Mouse (Mus musculus) forebrain, embryonic 12.5 days (tissue): Measurements from ENCODE around the gene Zfp185. TPM values are rescaled to one million over a fixed set of nuclear protein-coding genes. Genes with fewer than 3 reads are reported as not detected.
A peak's percentile ranks its signal among the peaks of the same experiment; 100 is the strongest.

Source experiments
- ATAC-seq: fragments of 200-750 bp; cut with Nextera tagmentation; 2 replicates; pipeline ENCODE4 v1.8.0; 2017; ENCODE audit warnings: moderate TSS enrichment; ENCODE audit not compliant: low FRiP score
- H3K27ac ChIP-seq: fragments of 300-500 bp; sonication (generic); 2 replicates; pipeline ENCODE4 v1.5.1; 2016; ENCODE audit warnings: mild to moderate bottlenecking
- H3K27me3 ChIP-seq: fragments of 300-500 bp; sonication (generic); 2 replicates; pipeline ENCODE4 v1.6.1; 2016; ENCODE audit warnings: mild to moderate bottlenecking
- H3K36me3 ChIP-seq: fragments of 300-500 bp; sonication (generic); replicated peaks from 2 replicates; pipeline ENCODE4 v1.6.1; 2016; ENCODE audit warnings: mild to moderate bottlenecking
- H3K4me1 ChIP-seq: fragments of 300-500 bp; sonication (generic); 2 replicates; pipeline ENCODE4 v1.6.1; 2016
- H3K4me2 ChIP-seq: fragments of 300-500 bp; sonication (generic); 2 replicates; pipeline ENCODE4 v1.6.1; 2016; ENCODE audit warnings: mild to moderate bottlenecking, moderate library complexity
- H3K4me3 ChIP-seq: fragments of 300-500 bp; sonication (generic); replicated peaks from 2 replicates; pipeline ENCODE4 v1.5.1; 2016; ENCODE audit warnings: mild to moderate bottlenecking
- H3K9ac ChIP-seq: fragments of 300-500 bp; sonication (generic); 2 replicates; pipeline ENCODE4 v1.6.1; 2016; ENCODE audit warnings: mild to moderate bottlenecking
- H3K9me3 ChIP-seq: fragments of 300-500 bp; sonication (generic); 2 replicates; pipeline ENCODE4 v1.6.1; 2016
- WGBS: fragments of 180-500 bp; shearing (Covaris S2); methylation state at CpG from one replicate; pipeline ENCODE4 v1.1.7; 2016; 5-methylcytosine and 5-hydroxymethylcytosine counted together
- polyA plus RNA-seq: library from polyadenylated mRNA; unstranded; fragments of >200 nt; fragmentation: Nextera tagmentation; extraction: Ambion mirVana; gene quantifications from 2 replicates; pipeline ENCODE4 v1.2.1, GENCODE M21; 2016

Zfp185 gene
- polyA plus RNA-seq, result 2.4 and 3.3 TPM in 2 replicates

DNA sequence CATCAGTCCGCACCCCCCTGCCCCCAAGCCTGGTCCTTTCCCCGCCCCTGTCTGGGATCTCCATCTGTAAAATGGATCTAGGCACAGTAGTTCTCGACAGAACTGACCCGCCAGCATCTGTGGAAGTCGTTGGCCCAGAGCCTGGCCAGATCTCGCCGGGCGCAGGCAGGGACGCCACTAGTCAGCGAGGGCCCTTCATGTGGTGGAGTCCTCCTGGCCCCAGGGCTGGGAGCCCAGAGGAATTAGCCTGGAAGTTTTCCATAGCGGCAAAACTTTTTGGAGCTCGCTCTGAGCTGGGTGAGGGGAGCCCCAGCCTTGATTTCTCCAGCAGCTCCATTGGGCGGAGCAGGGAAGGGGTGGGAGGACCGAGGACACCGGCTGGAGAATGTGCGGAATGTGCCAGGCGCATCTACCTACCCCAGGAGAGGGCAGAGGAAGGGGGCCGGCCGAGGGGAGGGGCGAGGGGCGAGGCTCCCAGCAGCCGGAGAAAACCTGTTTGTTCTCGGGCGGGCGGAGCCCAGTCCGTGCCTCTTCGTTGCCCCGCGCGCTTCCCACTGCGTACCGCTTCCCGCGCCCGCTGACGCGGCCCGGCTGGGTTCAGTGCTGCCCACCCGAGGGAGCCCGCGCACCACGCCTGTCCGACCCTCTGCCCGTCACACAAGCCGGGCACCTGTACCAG lies at the start of gene Zfp185:
Gene Zfp185, plus strand, starts transcription at position 499 of the 679 bp plus-strand sequence.
- peak within 1 kb of the TSS; percentile 56 for H3K4me2 ChIP-seq
- H3K27me3 ChIP-seq, result peaks cover 20% of the 10 kb centered on the region; the same call in 1 of the 2 replicates
- 23% methylated on average over 35 of the region's 45 CpGs for WGBS
- peak; percentile 83 for ATAC-seq
- no peaks in the 10 kb centered on the region for H3K9me3 ChIP-seq
- H3K9ac ChIP-seq, result 0 out of 2 replicates have a peak within 1 kb of the TSS, but pooled peaks have one; percentile 36
- no peaks in the 10 kb centered on the region for H3K36me3 ChIP-seq
- H3K4me1 ChIP-seq, result no peaks in the 10 kb centered on the region
- H3K4me3 ChIP-seq, result peak within 1 kb of the TSS; percentile 38
- no peak within 1 kb of the TSS for H3K27ac ChIP-seq

DNA sequence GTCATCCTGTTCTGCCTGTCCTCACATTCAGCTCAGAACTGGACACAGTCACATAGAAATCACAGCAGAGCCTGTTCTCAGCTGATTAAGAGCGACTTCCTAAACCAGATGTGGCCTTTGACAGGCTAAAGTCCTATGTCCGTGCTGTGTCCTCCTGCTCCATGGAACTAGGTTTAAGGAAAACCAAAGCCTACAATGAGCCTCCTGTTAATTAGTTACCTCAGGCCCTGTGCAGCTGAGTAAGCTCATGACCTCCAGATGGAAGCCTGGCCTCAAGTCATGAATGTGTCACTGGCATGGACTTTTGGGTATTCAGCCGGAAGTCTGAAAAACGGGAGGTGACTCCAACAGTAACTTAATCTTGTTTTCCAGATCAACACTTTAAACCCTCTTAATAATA lies 33.7 kb upstream of the Zfp185 start:
- no peak overlapping the region for H3K4me2 ChIP-seq
- H3K27me3 ChIP-seq, result no peaks in the 10 kb centered on the region
- no peaks in the 10 kb centered on the region for H3K9me3 ChIP-seq
- H3K27ac ChIP-seq, result no peak overlapping the region
- H3K4me3 ChIP-seq, result no peak overlapping the region
- 76% methylated on average over 4 of the region's 4 CpGs for WGBS
- H3K4me1 ChIP-seq, result no peaks in the 10 kb centered on the region
- no peak for ATAC-seq
- H3K9ac ChIP-seq, result no peak overlapping the region
- H3K36me3 ChIP-seq, result peaks cover 34% of the 10 kb centered on the region

GRCm38 (mm10) chrX:72956486-72956885 lies 30.7 kb upstream of the Zfp185 start:
- no peak overlapping the region for H3K4me2 ChIP-seq
- 87% methylated on average over 4 of the region's 4 CpGs for WGBS

DNA sequence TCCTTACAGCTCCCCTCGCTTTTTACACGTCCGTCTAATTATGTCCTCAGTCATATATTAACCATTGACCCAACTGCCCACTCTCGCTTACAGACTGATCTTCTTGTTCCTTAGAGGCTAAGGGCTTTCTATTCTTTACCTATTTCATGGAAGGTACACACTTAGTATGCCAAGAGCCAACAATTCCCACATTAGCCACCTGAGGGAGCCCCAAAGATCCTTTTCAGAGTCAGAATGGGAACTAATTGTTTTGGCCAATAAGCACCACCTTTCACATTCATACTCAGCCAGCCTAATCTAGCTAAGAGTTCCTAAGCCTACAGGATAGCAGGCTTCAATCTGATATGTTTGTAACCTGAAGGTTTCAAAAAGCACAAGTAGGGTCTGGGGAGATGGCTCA lies 26.7 kb upstream of the Zfp185 start:
- no peaks in the 10 kb centered on the region for H3K9me3 ChIP-seq
- H3K4me2 ChIP-seq, result no peak overlapping the region
- H3K4me1 ChIP-seq, result no peaks in the 10 kb centered on the region
- H3K9ac ChIP-seq, result no peak overlapping the region
- no peak overlapping the region for H3K27ac ChIP-seq
- WGBS, result 81% methylated on average over 4 of the region's 4 CpGs
- peaks cover 31% of the 10 kb centered on the region for H3K36me3 ChIP-seq
- no peaks in the 10 kb centered on the region for H3K27me3 ChIP-seq
- H3K4me3 ChIP-seq, result no peak overlapping the region
- ATAC-seq, result no peak

More at GRCm38 (mm10) chrX:72956486-72956885, 30.7 kb upstream of the Zfp185 start:
- Histone ChIP-seq H3K27ac (no peak overlapping the region), H3K4me3 (no peak overlapping the region), H3K36me3 (peaks cover 38% of the 10 kb centered on the region), H3K9me3 (no peaks in the 10 kb centered on the region), H3K27me3 (no peaks in the 10 kb centered on the region), H3K4me1 (no peaks in the 10 kb centered on the region), H3K9ac (no peak overlapping the region)
- no peak for ATAC-seq

DNA sequence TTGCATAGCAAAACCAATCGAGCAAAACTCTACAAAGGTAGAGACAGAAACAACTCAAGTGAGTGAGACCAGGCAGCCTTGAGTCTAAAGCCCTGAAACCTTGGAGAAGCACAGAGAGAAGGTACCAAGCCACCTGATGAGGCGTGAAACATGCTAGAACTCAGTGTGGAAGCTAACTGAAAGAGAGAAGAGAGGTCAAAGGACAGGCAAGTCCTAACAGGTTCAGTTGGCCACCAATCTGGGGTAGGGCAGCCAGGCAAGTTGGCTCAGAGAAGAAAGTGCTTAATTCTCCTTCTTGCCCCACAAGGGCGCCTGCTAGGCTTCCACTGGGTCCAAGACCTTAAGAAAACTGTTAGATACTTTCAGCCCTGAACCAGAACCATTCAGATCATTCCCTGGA lies 25.6 kb upstream of the Zfp185 start:
- no peak for ATAC-seq
- no peak overlapping the region for H3K9ac ChIP-seq
- H3K4me2 ChIP-seq, result no peak overlapping the region
- H3K27me3 ChIP-seq, result no peaks in the 10 kb centered on the region
- WGBS, result 78% methylated on average over 3 of the region's 3 CpGs
- peaks cover 20% of the 10 kb centered on the region for H3K36me3 ChIP-seq
- H3K4me1 ChIP-seq, result no peaks in the 10 kb centered on the region
- no peak overlapping the region for H3K27ac ChIP-seq
- no peaks in the 10 kb centered on the region for H3K9me3 ChIP-seq
- H3K4me3 ChIP-seq, result no peak overlapping the region

- H3K4me2 ChIP-seq, result no peak overlapping the region
- no peak overlapping the region for H3K9ac ChIP-seq
- H3K9me3 ChIP-seq, result no peaks in the 10 kb centered on the region
- H3K27ac ChIP-seq, result no peak overlapping the region
- 85% methylated on average over 3 of the region's 3 CpGs for WGBS
- no peaks in the 10 kb centered on the region for H3K4me1 ChIP-seq
- no peak for ATAC-seq
- no peak overlapping the region for H3K4me3 ChIP-seq
- peaks cover 8% of the 10 kb centered on the region for H3K36me3 ChIP-seq
- H3K27me3 ChIP-seq, result no peaks in the 10 kb centered on the region
Measured at GRCm38 (mm10) chrX:72962743-72963142, 24.4 kb upstream of the Zfp185 start.

DNA sequence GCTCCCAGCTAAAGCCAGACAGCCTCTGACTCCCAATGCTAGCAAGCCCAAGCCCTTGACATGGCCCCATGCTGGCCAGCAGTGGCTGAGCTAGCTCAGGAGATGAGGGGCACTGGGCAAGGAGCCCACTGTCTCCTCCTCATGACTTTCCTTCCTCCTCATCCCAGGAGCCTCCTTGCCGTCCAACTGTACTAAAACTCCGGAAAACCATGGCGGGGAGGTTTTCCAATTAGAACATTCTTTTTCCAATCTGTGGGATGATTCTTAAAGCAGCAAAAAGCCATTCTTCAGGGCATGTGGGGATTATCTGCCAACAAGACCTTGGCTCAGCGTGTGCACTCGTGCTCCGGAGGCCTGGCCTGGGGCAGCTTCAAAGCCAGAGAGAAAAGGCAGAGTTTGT lies 4.3 kb upstream of the Zfp185 start:
- 51% methylated on average over 6 of the region's 6 CpGs for WGBS
- Histone ChIP-seq H3K27ac (no peak overlapping the region), H3K4me1 (no peaks in the 10 kb centered on the region), H3K4me3 (no peak overlapping the region), H3K4me2 (no peak overlapping the region), H3K36me3 (no peaks in the 10 kb centered on the region), H3K27me3 (peaks cover 16% of the 10 kb centered on the region; the same call in 1 of the 2 replicates), H3K9me3 (no peaks in the 10 kb centered on the region), H3K9ac (no peak overlapping the region)
- no peak for ATAC-seq

GRCm38 (mm10) chrX:72985607-72986006 lies 1.5 kb upstream of the Zfp185 start:
- Histone ChIP-seq H3K27me3 (peaks cover 20% of the 10 kb centered on the region; the same call in 1 of the 2 replicates), H3K4me1 (no peaks in the 10 kb centered on the region), H3K9ac (no peak overlapping the region), H3K9me3 (no peaks in the 10 kb centered on the region), H3K36me3 (no peaks in the 10 kb centered on the region), H3K4me3 (no peak overlapping the region), H3K4me2 (no peak overlapping the region), H3K27ac (no peak overlapping the region)
- WGBS, result 84% methylated on average over 2 of the region's 2 CpGs
- no peak for ATAC-seq

DNA sequence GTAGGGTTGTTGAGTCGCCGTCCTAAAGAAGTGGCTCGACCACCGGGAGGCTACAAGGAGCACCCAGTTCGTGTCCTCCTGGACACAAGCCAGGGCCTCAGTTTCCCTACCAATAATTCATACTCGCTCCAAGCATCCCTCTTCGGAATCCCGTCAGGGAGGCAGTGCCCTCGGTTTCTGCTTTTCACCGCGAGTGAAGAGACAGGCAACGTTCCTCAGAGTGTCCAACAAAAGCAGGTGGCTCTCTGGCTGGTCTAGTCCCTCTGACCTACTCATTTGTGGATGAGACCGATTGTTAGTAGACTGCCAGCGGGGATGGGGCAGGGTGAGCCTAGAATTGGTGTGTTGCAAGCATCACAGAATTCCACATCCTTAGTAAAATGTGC lies 374 bp downstream of the Zfp185 start:
- Histone ChIP-seq H3K27me3 (peaks cover 20% of the 10 kb centered on the region; the same call in 1 of the 2 replicates), H3K4me1 (no peaks in the 10 kb centered on the region), H3K36me3 (no peaks in the 10 kb centered on the region), H3K27ac (no peak overlapping the region), H3K4me3 (peak overlapping the region; percentile 38), H3K9ac (0 out of 2 replicates have a peak overlapping the region, but pooled peaks have one; percentile 36), H3K9me3 (no peaks in the 10 kb centered on the region), H3K4me2 (peak overlapping the region; percentile 56)
- no peak for ATAC-seq
- WGBS, result 27% methylated on average over 14 of the region's 14 CpGs

GRCm38 (mm10) chrX:72988431-72988830 lies 1.3 kb downstream of the Zfp185 start:
- Histone ChIP-seq H3K9ac (no peak overlapping the region), H3K27me3 (peaks cover 20% of the 10 kb centered on the region; the same call in 1 of the 2 replicates), H3K4me3 (no peak overlapping the region), H3K4me2 (no peak overlapping the region), H3K36me3 (no peaks in the 10 kb centered on the region), H3K9me3 (no peaks in the 10 kb centered on the region), H3K4me1 (no peaks in the 10 kb centered on the region), H3K27ac (no peak overlapping the region)
- no peak for ATAC-seq
- WGBS, result 88% methylated on average over 3 of the region's 3 CpGs

DNA sequence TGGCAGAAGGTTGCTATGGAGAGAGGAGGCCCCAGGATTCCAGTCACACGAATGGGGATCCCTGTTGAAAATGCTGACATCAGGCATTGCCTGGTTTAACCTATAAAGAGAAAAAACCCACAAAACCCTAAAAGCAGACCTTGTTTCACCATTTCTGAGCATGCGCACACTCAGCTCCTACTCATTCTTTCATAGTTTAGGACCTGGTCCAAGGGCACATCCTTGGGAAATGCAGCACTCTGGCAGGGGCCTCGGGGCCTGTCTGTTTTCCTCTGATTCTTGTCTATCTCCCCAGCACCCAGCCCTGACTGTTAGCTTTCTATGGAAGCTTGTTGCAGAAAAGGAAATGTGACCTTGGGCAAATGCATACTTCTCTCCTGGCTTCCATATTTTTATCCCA lies 3.4 kb downstream of the Zfp185 start:
- 70% methylated on average over 3 of the region's 3 CpGs for WGBS
- H3K27ac ChIP-seq, result no peak overlapping the region
- no peaks in the 10 kb centered on the region for H3K9me3 ChIP-seq
- no peak overlapping the region for H3K4me3 ChIP-seq
- H3K9ac ChIP-seq, result no peak overlapping the region
- ATAC-seq, result no peak
- peaks cover 17% of the 10 kb centered on the region; the same call in 1 of the 2 replicates for H3K27me3 ChIP-seq
- H3K4me1 ChIP-seq, result no peaks in the 10 kb centered on the region
- H3K4me2 ChIP-seq, result no peak overlapping the region
- H3K36me3 ChIP-seq, result no peaks in the 10 kb centered on the region

DNA sequence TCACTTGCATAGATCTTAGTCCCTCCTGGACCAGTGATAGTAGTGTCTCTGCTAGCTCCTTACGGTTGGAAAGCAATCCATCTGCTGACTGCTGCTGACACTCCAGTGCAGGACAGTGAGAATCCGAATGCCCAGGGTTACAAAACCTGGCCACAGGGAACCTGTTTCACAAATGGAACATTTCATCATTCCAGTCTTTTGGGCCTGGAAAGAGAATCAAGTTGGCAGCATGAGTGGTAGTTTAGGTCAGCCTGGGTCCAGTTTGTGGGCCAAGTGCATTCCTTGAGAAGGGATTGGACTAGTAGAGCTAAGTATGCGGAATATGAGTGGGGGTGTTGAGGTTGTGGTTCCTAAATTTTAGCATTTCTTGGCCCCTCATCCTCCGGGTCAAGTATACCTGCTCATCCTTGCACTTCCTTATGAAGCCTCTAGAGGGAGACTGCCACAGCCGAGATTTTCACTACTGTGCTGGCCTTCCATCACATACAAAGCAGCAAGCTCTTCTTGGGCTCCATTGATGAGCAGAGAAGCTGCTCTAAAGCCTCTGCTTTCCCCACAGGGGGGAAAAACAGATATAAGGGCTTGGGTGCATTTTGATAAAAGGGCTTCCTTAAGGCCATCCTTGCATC lies 5.3 kb downstream of the Zfp185 start:
- no peak overlapping the region for H3K27ac ChIP-seq
- 0 out of 2 replicates have a peak, but pooled peaks cover 4% of the 10 kb centered on the region for H3K27me3 ChIP-seq
- no peaks in the 10 kb centered on the region for H3K9me3 ChIP-seq
- H3K4me1 ChIP-seq, result no peaks in the 10 kb centered on the region
- H3K4me3 ChIP-seq, result no peak overlapping the region
- no peak for ATAC-seq
- no peak overlapping the region for H3K9ac ChIP-seq
- H3K36me3 ChIP-seq, result no peaks in the 10 kb centered on the region
- no peak overlapping the region for H3K4me2 ChIP-seq
- WGBS, result 55% methylated on average over 5 of the region's 5 CpGs

GRCm38 (mm10) chrX:72995542-72995941 lies 8.4 kb downstream of the Zfp185 start:
- Histone ChIP-seq H3K36me3 (no peaks in the 10 kb centered on the region), H3K4me3 (no peak overlapping the region), H3K4me1 (no peaks in the 10 kb centered on the region), H3K27me3 (no peaks in the 10 kb centered on the region), H3K9ac (no peak overlapping the region), H3K9me3 (no peaks in the 10 kb centered on the region), H3K27ac (no peak overlapping the region), H3K4me2 (no peak overlapping the region)
- no peak for ATAC-seq
- WGBS, result 83% methylated on average over 3 of the region's 3 CpGs
